Mouse (Mus musculus) yolk sac, embryonic 10.5 days (tissue): ENCODE measurements around the gene Scaper.
A peak's percentile ranks its signal among the peaks of the same experiment; 100 is the strongest.

Experiments
- DNase-seq: peaks from one replicate; pipeline ENCODE4 v3.0.0-alpha.2; 2017; ENCODE audit warnings: low spot score

Scaper gene

DNA sequence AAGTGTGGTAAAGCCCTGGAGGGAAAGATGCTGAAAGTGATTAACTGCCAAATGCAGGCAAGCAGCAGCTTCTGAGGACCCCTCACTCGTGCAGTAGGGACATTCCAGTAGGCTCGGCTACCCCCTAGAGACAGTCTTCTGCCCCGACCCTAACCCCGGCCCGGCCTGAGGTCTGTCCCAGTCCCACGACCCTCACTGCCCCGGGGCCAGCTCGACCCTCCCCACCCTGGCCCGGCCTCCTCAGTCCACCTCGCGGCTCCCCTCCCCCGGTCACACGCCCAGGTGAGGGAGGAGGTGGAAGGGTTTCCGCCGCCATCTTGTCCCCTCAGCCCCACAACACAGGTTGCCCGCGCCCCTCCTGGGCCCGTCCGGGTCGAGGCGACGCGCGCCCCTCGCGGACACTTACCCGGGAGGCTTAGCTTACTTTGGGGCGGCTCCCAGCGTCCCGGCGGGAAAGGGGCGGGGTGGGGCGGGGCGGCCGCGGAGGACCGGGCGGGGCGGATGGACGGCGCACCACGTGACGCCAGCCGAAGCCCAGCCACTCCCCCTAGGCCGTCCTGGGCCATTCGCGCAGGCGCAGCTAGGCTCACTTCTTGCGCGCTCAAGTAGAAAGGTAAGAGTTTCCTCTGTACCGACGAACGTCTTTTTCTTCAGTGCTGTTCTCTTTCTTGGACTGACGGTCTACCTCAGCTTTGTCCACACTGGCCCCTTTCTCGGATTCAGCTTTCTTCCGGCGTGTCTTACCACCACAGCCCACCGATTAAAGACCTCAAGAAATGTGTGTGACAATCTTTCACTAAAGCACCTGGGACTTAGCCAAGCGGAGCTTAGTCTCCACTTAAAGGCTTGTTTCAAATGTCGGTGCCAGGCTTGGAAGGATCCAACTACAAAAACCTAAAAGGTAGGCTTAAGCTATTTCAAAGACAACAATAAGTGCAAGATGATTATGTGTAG lies at the start of gene Scaper:
Scaper (minus strand) TSS at position 456 of the 954 bp plus-strand sequence.
- DNase-seq, result peak; percentile 94

DNA sequence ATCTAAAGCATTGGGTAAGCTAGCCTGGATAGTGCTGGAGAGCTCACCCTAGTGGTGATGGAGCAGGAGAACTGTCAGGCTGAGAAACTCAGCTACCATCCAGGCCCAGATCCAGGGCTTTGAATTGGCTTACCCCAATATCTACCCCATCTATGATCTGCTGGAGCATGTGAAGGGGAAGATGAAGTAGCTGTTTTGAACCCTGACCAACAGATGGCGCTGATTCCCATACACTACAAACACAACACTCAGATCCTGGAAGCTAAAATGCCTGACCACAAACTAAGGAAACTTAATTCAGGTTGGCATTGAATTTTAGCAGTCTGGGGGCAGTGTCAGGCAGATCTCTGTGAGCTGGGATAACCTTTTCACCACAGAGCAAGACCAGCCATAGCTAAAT lies 8.9 kb upstream of the Scaper start:
- no peak for DNase-seq

DNA sequence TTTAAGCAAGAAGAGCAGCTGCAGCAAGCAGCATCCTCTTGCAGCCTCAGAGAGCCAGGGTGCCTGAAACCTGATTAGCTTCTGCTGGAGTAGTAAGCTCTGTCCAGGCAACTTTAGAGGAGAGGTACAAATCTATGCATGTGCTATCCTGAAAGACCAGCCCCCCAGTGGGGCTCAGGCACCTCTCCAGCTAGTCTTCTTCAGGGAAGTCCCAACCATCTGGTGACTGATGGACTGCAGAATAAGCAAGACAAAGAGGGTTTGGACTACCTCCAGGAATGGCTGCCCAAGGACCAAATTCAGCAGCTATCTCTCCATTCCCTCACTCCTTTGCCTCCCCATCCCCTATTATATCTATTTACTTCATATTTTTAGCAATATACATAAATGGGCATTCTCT lies 3.4 kb upstream of the Scaper start:
- no peak for DNase-seq

DNA sequence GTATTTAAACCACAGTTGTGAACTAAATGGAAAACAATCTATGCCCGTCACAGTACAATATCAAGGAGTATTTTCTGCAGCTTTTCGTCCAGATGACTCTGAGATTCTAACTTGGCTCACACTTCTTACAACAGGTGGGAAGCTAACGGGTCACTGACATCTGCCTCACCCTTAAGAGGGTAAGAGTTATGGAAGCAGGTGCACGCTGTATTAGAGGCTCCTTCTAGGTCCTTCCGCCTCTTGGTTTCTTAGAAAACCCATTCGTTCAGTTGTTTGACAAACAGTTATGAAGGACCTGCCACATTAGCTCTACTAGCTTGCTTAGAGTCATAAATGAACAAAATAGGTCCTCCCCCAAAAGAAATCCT lies 683 bp upstream of the Scaper start:
- no peak for DNase-seq

DNA sequence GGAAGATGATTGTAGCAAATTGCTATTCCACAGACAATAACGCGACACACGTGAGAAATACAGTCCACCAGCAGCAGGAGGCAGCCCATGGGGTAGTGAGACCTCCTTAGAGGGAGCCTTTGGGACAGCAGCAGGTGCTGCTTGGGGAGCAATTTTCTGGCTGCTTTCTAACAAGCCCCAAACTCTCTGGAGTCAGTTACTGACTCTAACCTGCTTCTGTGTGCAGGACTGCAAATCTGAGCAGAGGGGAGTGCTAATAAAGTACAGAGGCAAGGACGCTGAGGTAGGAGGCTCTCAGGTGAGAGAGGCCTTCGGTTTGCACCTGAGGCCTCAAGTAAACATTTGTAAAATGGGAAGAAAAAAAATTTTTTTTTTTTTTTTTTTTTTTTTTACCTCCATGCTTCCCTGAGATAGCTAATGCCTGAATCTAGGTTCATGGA lies 675 bp downstream of the Scaper start:
- no peak for DNase-seq

DNA sequence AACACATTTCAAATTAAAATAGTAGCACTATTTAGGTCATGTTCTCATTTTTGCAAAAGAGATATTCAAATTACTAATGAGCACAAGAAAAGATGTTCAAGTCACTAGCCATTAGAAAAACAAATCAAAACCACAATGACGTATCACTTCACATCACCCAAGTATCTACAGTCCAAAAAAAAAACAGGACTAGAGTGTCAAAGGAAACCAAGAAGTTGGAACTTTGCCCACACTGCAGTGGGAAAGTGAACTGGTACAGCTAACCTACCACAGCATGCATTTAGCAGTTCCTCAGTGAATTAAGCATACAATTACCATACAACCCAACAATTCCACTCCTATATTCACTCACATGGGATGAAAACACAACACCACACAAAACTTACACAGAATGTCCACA lies 5.4 kb downstream of the Scaper start:
- DNase-seq, result no peak

DNA sequence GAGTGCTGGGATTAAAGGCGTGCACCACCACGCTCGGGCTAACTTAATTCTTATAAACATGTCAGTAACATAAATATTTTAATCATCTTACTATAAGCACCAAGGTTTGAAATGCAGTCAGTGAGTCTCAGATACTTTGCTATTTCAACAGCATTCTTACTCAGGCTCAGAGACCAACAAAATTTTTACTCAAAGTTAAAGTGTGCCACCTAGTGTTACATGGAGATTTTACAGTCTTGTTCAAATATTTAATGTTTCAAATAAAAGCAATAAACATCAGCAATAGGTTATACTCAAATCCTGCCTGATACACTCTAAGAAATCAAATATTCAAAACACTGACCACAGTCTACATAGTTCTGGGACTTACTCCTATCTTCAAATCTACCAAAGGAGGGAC lies 19.3 kb downstream of the Scaper start:
- no peak for DNase-seq

DNA sequence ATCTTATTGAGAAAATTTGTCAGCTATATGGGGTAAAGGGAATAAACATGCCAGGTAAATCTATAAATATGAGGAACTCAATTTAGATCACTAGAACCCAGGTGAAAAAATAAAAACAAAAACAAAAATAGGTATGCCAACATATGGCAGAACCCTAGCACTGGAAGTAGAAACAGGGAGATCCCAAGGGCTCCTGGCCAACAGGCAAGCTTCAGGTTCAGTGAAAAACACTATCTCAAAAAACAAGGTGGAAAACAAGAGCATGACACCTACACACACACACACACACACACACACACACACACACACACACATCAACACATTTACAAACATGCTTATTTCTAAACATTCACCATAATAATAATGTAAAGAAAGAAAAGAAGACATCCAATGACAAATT lies 21.2 kb downstream of the Scaper start:
- DNase-seq, result no peak

DNA sequence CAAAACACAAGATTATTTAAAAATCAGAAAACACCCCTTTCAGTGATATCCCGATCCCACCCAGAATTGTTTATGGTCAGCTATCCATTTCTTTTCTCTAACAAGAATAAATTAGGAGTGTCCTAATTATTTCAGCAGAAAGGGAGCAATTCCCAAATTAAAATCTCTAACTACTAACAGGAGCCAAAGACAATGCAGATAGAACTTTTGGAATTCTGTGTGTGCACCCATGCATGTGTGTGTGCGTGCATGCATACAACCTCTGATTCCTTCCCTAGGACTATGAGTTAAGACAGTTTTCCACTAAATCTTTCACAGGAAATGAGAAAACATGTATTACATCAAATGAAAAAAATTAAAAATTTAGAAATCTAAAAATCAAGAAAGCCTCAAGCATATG lies 26.4 kb downstream of the Scaper start:
- no peak for DNase-seq

DNA sequence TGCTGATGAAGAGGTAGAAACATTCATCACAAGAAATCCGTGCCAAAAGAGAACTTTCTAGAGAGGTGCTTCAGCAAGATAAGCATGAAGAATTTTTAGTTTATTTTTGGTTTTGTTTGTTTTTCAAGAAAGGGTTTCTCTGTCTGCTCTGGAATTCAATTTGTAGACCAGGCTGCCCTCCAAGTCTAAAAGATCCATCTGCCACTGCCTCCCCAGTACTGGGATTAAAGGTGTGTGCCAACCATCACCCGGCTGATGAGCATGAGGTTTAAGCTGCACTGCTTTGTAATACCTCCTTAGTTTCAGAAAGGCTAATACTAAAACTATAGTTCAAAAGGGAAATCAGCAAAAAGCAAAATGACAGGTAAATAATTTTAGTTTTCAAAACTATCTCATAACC lies 35.0 kb downstream of the Scaper start:
- DNase-seq, result no peak

DNA sequence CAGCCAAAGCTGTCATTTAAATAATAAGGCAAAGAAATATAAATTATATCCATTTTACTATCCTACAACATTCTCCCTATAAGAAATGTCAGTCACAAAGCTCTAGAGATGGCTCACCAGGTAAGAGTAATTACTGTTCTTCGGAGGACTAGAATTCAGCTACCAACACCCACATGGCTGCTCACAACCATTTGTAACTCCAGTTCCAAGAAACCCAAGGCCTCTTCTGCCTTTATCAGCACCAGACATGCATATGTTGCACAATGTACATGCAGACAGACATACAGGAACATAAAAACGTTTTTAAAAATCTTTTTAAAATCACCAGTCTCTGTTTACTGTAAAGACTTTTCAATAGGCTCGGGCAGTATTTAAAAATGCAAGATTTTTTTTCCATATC lies 36.3 kb downstream of the Scaper start:
- no peak for DNase-seq

DNA sequence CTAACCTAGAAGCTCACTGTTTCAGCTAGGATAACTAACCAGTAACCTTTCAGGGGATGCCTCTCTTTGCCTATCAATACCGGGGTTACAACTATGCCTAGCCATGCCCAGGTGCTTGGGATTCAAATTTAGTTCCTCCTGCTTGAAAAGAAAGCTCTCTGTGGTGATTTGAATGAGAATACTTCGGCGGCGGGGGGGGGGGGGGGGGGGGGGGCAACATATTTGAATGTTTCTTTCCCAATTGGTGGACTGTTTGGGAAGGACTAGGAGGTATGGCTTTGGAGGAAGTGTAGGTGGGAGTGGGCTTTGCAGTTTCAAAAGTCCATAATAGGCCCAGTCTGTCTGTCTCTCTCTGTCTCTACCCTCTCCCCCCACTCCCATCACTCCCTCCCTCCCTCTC lies 37.4 kb downstream of the Scaper start:
- DNase-seq, result no peak

DNA sequence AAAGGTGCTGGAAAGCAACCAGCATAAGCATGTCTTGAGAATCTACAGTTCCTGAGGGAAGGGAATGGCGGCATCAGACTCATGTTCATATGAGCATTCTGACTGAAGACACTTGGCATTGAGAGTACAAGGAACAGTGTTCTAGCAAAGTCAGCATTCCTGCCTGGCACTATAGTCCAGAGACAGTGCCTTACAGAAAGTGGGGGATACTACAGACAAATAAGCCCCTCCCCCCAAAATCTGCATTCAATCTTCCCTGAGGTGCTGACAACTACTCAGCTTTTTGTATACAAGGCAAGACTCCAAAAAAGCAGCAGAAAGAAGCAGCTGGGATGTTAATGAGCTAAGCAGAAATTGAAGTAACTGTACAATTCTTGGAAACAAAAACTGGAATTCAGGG lies 59.9 kb downstream of the Scaper start:
- DNase-seq, result no peak

DNA sequence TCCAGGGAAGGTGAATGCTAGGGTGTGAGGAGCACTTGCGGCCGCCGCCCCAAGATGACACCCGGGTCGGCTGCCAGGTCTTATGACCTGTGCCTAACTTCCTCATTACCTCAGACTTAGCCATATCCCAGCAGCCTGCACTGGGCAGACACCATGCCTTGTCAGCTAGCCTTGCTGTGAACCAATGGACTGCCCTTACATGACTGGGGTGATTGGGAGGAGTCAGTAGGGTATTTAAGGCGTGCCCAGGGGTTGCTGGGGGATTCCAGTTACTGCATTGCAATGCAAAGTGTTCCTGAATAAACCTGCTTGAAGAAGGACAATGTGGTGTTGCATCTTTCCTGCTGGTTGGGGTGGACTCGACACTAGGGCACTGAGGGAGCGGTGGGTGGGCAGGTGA lies 148.5 kb downstream of the Scaper start:
- no peak for DNase-seq

DNA sequence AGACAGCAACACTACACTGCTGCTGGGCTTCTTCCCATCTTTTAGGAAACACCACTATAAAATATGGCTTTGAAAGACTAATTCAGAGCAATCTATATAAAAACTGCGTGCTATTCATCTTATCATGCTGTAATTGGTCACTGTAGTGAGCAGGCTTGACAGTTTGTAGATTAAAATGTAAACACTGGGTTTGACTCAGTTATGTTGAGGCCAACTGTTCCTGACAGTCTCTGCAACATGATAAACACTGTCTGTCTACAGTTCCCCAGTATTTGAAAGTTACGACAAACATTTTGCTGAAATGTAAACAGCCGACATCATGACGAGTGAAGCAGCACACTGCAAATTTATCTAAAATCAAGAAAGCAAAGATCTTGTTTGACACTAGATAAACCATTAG lies 225.9 kb downstream of the Scaper start:
- no peak for DNase-seq

DNA sequence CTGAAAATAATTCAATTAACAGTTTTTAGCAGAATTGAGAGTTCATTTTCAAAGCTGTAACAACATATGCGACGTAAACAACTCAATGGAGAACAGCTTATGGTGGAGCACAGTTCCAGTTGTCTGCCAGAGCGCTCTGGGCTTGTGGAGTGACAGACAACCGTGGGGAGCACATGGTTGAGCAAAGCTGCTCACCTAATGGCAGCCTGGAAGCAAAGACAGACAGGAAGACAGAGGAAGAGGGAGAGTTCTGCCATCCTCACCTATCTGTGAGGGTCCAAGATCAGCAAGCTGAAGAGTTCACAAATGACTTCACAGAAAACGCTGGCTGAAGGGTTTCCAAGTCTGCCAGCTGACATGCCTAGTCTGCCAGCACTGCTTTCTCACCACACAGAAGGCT lies 227.4 kb downstream of the Scaper start:
- DNase-seq, result no peak

DNA sequence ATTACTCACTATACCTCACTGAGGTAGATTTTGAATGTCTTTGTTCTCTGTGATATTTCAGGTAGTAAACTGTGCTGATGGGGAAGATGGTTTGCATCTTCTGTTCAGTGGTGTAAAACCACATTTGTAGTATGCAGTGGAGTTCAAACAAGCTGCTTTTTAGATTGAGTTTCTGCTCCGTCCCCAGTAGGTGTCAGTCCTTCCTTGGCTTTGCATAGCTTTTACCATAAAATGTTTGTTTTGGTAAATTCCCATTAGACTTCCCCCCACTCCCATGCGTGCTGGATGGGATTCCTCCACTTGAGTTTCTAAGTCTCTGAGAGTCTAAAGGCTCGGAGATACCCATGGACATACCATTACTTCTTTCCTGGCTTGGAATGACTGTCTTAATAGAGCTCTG lies 231.3 kb downstream of the Scaper start:
- DNase-seq, result no peak

DNA sequence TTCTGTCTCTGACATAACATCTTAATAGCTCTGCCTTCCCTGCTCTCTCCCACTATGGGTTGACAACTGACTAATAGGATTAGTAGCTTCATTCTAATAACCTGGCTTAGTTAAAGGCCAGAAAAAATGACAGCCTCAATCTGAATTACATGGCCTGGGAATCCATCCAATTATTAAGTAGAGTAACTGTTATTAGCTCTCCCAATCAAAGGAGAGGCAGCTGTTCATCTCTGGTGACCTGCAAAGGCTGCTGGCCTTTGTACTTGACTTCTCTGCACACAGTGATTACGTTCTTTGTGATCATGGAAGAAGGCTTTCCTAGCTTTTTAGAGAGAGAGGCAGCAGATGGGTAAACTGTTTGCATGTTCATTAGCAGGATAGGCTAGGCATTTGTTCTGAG lies 242.6 kb downstream of the Scaper start:
- no peak for DNase-seq

DNA sequence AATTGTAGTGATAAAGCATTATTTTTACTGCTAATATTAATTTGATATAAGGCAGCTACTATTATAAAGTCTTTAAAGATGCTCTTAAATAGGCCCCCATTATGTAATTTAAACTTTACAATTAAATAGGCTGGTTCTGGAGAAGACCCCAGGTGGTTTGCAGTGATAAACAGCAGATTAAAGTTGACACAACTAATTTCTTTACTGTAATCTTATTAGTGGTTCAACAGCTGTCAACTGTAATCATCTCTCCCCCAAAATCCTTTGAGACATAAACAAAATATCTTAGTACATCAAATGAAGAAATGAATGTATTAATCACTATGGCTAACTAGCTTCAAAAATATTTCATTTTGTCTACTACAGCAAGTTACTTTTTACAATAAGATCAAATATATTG lies 260.8 kb downstream of the Scaper start:
- no peak for DNase-seq

DNA sequence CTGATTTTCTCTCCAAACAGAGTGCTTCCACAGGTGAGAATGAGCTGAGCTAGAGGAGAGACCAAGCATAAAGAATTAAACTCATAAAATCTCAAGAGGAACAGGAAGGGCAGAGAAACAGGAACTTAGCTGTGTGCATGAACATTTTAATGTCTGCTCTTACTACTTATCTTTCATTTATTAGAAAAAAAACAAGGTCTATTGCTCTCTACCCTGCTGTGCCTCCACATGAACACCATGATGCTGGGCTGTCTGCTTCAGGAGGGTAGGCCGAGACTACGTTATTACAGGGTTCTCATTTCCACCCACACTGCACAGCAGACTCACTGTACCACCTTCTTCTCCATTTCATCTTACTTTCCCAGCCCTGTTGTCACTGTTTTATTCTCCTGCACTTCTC lies 291.5 kb downstream of the Scaper start:
- no peak for DNase-seq

DNA sequence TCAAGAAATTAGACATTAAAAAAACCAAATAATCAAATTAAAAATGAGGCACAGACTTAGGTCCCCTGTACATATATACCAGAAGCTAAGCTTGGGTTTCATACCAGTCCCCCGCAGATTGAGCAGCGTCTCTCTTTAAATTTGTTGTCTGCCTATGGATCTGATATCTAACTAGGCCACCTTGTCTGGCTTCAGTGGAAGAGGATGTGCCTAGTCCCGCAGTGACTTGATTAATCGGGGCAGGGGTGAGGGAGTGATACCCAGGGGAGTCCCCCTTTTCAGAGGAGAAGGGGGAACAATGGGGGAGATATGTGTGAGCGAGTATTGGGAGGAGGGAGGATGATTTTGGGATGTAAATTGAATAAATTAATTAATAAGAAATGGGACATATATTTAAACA lies 310.9 kb downstream of the Scaper start:
- no peak for DNase-seq

DNA sequence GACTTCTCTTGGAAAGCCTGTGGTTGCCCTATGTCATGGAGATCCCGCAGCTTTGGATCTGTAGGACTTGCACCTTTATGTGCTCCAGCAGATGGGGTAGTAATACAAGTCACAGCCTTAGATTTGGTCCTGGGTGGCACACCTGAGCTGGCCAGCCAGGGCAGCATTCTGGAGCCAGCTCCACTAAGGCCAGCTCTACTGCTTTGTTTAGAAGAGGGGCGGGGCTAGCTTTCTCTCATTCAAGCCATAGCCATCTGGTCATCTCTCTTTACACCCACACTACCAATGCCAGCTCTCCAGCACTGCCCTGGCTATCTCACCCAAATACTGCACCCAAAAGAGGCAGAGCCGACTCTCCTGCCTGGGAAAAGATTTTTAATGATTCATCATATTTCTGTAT lies 323.2 kb downstream of the Scaper start:
- no peak for DNase-seq

DNA sequence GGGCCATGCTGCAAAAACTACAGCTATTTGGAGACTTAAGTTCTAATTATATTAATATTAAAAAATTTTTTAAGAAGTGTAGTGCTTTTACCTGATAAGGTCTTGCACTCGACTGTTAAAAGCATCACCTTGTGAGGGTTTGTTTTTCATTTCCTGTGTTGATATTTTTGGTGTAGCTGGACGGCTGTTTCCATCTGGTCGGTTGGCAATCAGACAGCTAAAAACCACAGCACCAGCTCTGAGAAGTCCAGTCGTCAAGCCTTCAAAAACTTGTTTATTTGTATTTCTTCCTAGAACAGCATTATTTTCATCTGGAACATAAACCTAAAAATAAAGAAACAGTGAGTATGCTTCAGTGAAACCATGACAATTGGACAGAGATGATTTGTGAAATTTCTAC lies 328.2 kb downstream of the Scaper start:
- no peak for DNase-seq
